Comparison of ENCODE assay signal across 10 mouse cellular contexts in the genomic region with DNA sequence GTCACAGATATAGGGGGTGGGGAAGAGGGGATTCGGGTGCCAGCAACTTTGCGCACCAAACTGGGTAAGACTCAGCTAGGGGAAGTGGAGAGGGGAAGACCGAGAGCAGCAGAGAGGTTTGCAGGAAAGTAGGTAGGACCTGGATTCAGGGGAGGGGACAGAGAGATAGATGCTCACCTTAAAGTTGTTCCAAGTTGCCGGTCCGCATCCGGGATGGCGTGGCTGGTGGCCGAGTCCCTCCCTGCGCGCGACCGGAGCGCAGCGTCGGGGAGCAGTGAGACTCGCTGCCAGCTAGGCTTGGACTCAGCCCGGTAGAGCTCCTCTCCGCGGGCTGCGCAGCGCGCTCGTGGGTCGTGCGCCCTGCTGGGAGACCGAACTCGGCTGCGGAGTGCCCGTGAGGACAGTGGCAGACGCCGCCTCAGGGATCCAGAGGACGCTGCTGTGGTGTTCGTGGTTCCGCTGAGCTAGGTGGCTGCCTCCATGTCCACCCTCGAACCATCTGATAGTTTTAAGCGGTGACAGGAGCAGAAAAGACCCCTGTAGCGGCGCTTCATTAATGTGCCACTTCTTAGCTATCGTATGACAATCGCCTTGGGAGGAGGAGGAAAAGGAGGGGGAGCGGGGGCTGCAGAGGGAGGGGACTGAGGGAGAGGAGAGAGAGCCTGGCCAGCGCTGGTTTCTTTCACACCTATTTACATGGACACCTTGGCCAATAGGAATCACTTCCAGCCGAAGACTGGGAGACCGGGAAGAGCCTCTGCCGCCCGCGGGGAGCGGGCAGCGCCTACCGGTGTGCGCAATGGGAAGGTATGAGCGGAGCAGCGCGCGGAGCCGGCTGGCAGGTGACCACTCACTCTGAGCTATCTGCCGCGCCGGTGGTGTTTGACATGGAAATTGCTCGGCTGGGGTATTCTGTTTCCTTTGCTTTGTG. TPM values are rescaled to one million over a fixed set of nuclear protein-coding genes. Genes with fewer than 3 reads are reported as not detected.
A peak's percentile ranks its signal among the peaks of the same experiment; 100 is the strongest.
DNase-seq lines count a peak whose midpoint lies in the region; ATAC-seq and TF ChIP-seq lines count a peak whose summit lies in the region.
"Had no signal": no experiment of that assay in that cellular context is flagged by ENCODE, and none has a peak within 500 bp of the region (broad histone marks: within the 10 kb centered on the region; RNA-seq: fewer than 3 reads in every experiment).

TSS of gene Foxb1 (minus strand) at position 570 of the 931 bp plus-strand sequence.

- H3K27me3 ChIP-seq in heart, postnatal 0 days (ENCODE audit: control insufficient read depth, insufficient read depth, low read length) = peaks cover 100% of the 10 kb centered on the region
- peaks cover 61% of the 10 kb centered on the region for H3K27me3 ChIP-seq in hindbrain, embryonic 11.5 days (ENCODE audit: control insufficient read depth, insufficient read depth, low read length)

- peak within 1 kb of the TSS; percentile 37; the same call in 1 of the 2 replicates for H3K4me2 ChIP-seq in heart, postnatal 0 days (ENCODE audit: low read depth, low read length)
- peak within 1 kb of the TSS; percentile 64 for H3K4me2 ChIP-seq in hindbrain, embryonic 11.5 days (replicated peaks; ENCODE audit: low read depth, low read length)

- WGBS in heart, postnatal 0 days = 1% methylated on average over 60 of the region's 60 CpGs
- WGBS in hindbrain, embryonic 11.5 days = under 1% methylated on average over 60 of the region's 60 CpGs

- ATAC-seq in heart, postnatal 0 days (ENCODE audit: insufficient read depth, low read depth) = no peak
- peak; percentile 29; the same call in 1 of the 2 replicates for ATAC-seq in hindbrain, embryonic 11.5 days (ENCODE audit: low FRiP score)

- H3K36me3 ChIP-seq in heart, postnatal 0 days (replicated peaks; ENCODE audit: control insufficient read depth, insufficient read depth, low read length) = no peaks in the 10 kb centered on the region
- no peaks in the 10 kb centered on the region for H3K36me3 ChIP-seq in hindbrain, embryonic 11.5 days (ENCODE audit: control insufficient read depth, insufficient read depth, low read length)
- H3K36me3 ChIP-seq: G1E had no signal

- no peak for TF ChIP-seq EP300 in heart, postnatal 0 days (IDR thresholded peaks at IDR 0.05; ENCODE audit: low read depth)

- TF ChIP-seq CTCF in heart, postnatal 0 days (IDR thresholded peaks at IDR 0.05; ENCODE audit: low read depth) = no peak
- no peak for TF ChIP-seq CTCF in gastrocnemius, adult 2 months (IDR thresholded peaks at IDR 0.05)

- H3K27ac ChIP-seq in heart, postnatal 0 days (ENCODE audit: low read depth) = no peak within 1 kb of the TSS
- 0 out of 2 replicates have a peak within 1 kb of the TSS, but pooled peaks have one; percentile 30 for H3K27ac ChIP-seq in hindbrain, embryonic 11.5 days (ENCODE audit: low read depth, low read length)
- H3K27ac ChIP-seq in gastrocnemius, adult 2 months = no peak within 1 kb of the TSS

- no peaks in the 10 kb centered on the region for H3K4me1 ChIP-seq in heart, postnatal 0 days (ENCODE audit: control insufficient read depth, insufficient read depth)
- H3K4me1 ChIP-seq in hindbrain, embryonic 11.5 days (replicated peaks; ENCODE audit: control insufficient read depth, insufficient read depth, low read length) = peaks cover 22% of the 10 kb centered on the region

- intact Hi-C loops in gastrocnemius, adult 2 months (cut with DNase I) = no loop called here

- H3K9me3 ChIP-seq in heart, postnatal 0 days (replicated peaks; ENCODE audit: control insufficient read depth, low read length) = no peaks in the 10 kb centered on the region
- H3K9me3 ChIP-seq in hindbrain, embryonic 11.5 days (ENCODE audit: control insufficient read depth, low read length) = no peaks in the 10 kb centered on the region
- H3K9me3 ChIP-seq: G1E had no signal

- no peak within 1 kb of the TSS for H3K9ac ChIP-seq in heart, postnatal 0 days (replicated peaks; ENCODE audit: low read depth, low read length)
- peak within 1 kb of the TSS; percentile 65 for H3K9ac ChIP-seq in hindbrain, embryonic 11.5 days (ENCODE audit: low read depth, low read length)

- peak within 1 kb of the TSS; percentile 28; the same call in 1 of the 2 replicates for H3K4me3 ChIP-seq in heart, postnatal 0 days (ENCODE audit: low read depth, low read length)
- peak within 1 kb of the TSS; percentile 47 for H3K4me3 ChIP-seq in hindbrain, embryonic 11.5 days (ENCODE audit: low read depth, low read length)
- H3K4me3 ChIP-seq in gastrocnemius, adult 2 months = no peak within 1 kb of the TSS

- DNase-seq in heart, postnatal 0 days (ENCODE audit: low spot score) = no peak
- no peak for DNase-seq in heart, adult 9 months (ENCODE audit: low spot score in 2 of 2)
- peak; percentile 4 for DNase-seq in c-Kit-positive CD71-positive TER-119-positive erythroid progenitor cells, embryonic 14.5 days (ENCODE audit: low spot score)
- peak; percentile 73 for DNase-seq in hindbrain, embryonic 11.5 days (ENCODE audit: low spot score)
- peak; percentile 77 for DNase-seq in neural tube, embryonic 10.5 days (ENCODE audit: extremely low spot score, low spot score)
- no peak for DNase-seq in gastrocnemius, adult 2 months
- DNase-seq in layer of hippocampus, adult 9-10 months (ENCODE audit: low spot score) = no peak
- DNase-seq in right cerebral cortex, postnatal 25 days = no peak

RNA-seq across cellular contexts. Expression of gene Foxb1, which starts in this region (rescaled TPM):
- not detected in 2 replicates for total RNA-seq in heart, postnatal 0 days (2014; rRNA removed; ENCODE audit: low replicate concordance)
- polyA plus RNA-seq in heart, postnatal 0 days (2015; fragmentation: Nextera tagmentation; extraction: Ambion mirVana) = not detected in 2 replicates
- 3.1 and 3.8 TPM in 2 replicates for polyA plus RNA-seq in hindbrain, embryonic 11.5 days (2014; fragmentation: Nextera tagmentation; extraction: Ambion mirVana)
- total RNA-seq in gastrocnemius, adult 2 months (2021) = not detected
- total RNA-seq: G1E; gastrocnemius, adult 8-10 months had no signal
- polyA plus RNA-seq: G1E had no signal

Comparison
In these comparisons a context has a peak if more than half of its experiments do, and no peak if none do; other contexts are left out.
1. DNase-seq: peak in c-Kit-positive CD71-positive TER-119-positive erythroid progenitor cells, embryonic 14.5 days (single experiment), hindbrain, embryonic 11.5 days (single experiment) and neural tube, embryonic 10.5 days (single experiment); none in heart, postnatal 0 days (single experiment), heart, adult 9 months (0 of 2), gastrocnemius, adult 2 months (single experiment), layer of hippocampus, adult 9-10 months (single experiment) and right cerebral cortex, postnatal 25 days (single experiment).